29 mouse cellular contexts compared by ENCODE assay signal in the genomic region with DNA sequence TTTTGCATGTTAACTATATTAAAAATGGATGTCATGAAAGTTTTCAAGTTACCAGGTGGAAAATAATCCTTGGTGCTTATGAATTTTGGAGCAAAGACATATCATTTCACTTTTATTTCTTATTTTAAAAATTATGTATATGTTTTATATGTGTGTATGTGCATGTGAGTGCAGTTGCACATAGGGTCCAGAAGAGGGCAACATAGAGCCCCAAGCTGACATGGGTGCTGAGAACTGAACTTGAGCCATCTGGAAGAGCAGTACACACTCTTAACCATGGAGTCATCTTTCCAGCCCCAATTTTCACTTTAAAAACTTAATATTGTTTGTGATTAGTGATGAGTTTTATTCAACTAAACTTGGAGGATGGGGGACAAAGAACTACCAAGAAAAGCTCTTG.
DNase-seq lines count a peak whose midpoint lies in the region; ATAC-seq and TF ChIP-seq lines count a peak whose summit lies in the region.
"Had no signal": no experiment of that assay in that cellular context is flagged by ENCODE, and none has a peak within 500 bp of the region (broad histone marks: within the 10 kb centered on the region; RNA-seq: fewer than 3 reads in every experiment).

No protein-coding gene starts in this region.

- H3K27ac ChIP-seq in gastrocnemius, adult 2 months: no peak overlapping the region
- no peak overlapping the region for H3K27ac ChIP-seq in liver, embryonic 14.5 days
- no peak overlapping the region for H3K27ac ChIP-seq in liver, embryonic 11.5 days (ENCODE audit: low read depth, low read length)
- H3K27ac ChIP-seq in ES-E14 (ENCODE audit: insufficient read depth, low read depth, low read length, poor library complexity, severe bottlenecking): no peak overlapping the region
- H3K27ac ChIP-seq in hindbrain, embryonic 13.5 days: no peak overlapping the region
- H3K27ac ChIP-seq: embryonic facial prominence, embryonic 12.5 days; intestine, embryonic 15.5 days; limb, embryonic 10.5 days; limb, embryonic 15.5 days; macrophage; neural tube, embryonic 15.5 days had no signal

- peaks cover 0 to 6% of the 10 kb centered on the region in 2 experiments; a peak in 1 of 4 replicates for H3K4me1 ChIP-seq in liver, embryonic 14.5 days (replicated peaks; ENCODE audit: control insufficient read depth in 2 of 2, insufficient read depth in 2 of 2, low read length in 1 of 2)
- H3K4me1 ChIP-seq in liver, embryonic 11.5 days (replicated peaks; ENCODE audit: control insufficient read depth, insufficient read depth, low read length): no peaks in the 10 kb centered on the region
- no peaks in the 10 kb centered on the region for H3K4me1 ChIP-seq in ES-E14 (ENCODE audit: control insufficient read depth in 2 of 2, insufficient read depth in 2 of 2, low read length in 2 of 2, poor library complexity in 1 of 2)
- no peaks in the 10 kb centered on the region for H3K4me1 ChIP-seq in hindbrain, embryonic 13.5 days (replicated peaks)
- H3K4me1 ChIP-seq: embryonic facial prominence, embryonic 12.5 days; heart, embryonic 12.5 days; intestine, embryonic 15.5 days; limb, embryonic 10.5 days; limb, embryonic 15.5 days; neural tube, embryonic 15.5 days had no signal

- no peak for DNase-seq in gastrocnemius, adult 2 months
- no peak for DNase-seq in gastrocnemius, postnatal 25 days
- no peak for DNase-seq in liver, embryonic 14.5 days (ENCODE audit: low read depth in 3 of 3, low spot score in 3 of 3)
- no peak for DNase-seq in liver, embryonic 11.5 days (ENCODE audit: low spot score)
- peak; percentile 4 for DNase-seq in ES-E14 (ENCODE audit: low read depth, low spot score)
- no peak for DNase-seq in brain, embryonic 14.5 days (ENCODE audit: low read depth)
- DNase-seq in urinary bladder, postnatal 10 days (ENCODE audit: low spot score): no peak
- DNase-seq: adrenal gland, postnatal 10 days; cerebellum, adult 11-12 months; cerebellum, adult 9-11 months; embryo, embryonic 11 days; gastrocnemius, postnatal 36 days; heart, adult 18-20 months; kidney, adult 2 months; kidney, postnatal 36 days; midbrain, embryonic 14.5 days; right cerebral cortex, adult 18-20 months; spleen, adult 18-20 months had no signal

- in situ Hi-C loops in ES-E14 (cut with MboI; ENCODE audit: low sequenced_read_pairs in 2 of 2, unreplicated experiment in 2 of 2): no loop called here

- no peak overlapping the region for H3K4me3 ChIP-seq in gastrocnemius, adult 2 months
- H3K4me3 ChIP-seq in liver, embryonic 14.5 days (ENCODE audit: insufficient read depth in 1 of 2, low read depth in 2 of 2, low read length in 2 of 2): no peak overlapping the region
- H3K4me3 ChIP-seq in liver, embryonic 11.5 days (ENCODE audit: low read depth, low read length): no peak overlapping the region
- H3K4me3 ChIP-seq in ES-E14 (ENCODE audit: insufficient read depth in 1 of 2, low read depth in 1 of 2, low read length in 2 of 2, poor library complexity in 1 of 2, severe bottlenecking in 1 of 2): no peak overlapping the region
- no peak overlapping the region for H3K4me3 ChIP-seq in hindbrain, embryonic 13.5 days
- H3K4me3 ChIP-seq: embryonic facial prominence, embryonic 12.5 days; heart, embryonic 12.5 days; intestine, embryonic 15.5 days; limb, embryonic 10.5 days; limb, embryonic 15.5 days; neural tube, embryonic 15.5 days had no signal

- no peak for TF ChIP-seq EP300 in liver, embryonic 14.5 days (IDR thresholded peaks at IDR 0.05; ENCODE audit: low read depth)

- H3K9ac ChIP-seq in liver, embryonic 14.5 days (replicated peaks): no peak overlapping the region
- no peak overlapping the region for H3K9ac ChIP-seq in liver, embryonic 11.5 days (ENCODE audit: low read depth, low read length)
- no peak overlapping the region for H3K9ac ChIP-seq in ES-E14 (ENCODE audit: insufficient read depth, low read depth, low read length, poor library complexity, severe bottlenecking)
- H3K9ac ChIP-seq in hindbrain, embryonic 13.5 days: no peak overlapping the region
- H3K9ac ChIP-seq: embryonic facial prominence, embryonic 12.5 days; heart, embryonic 12.5 days; intestine, embryonic 15.5 days; limb, embryonic 15.5 days; neural tube, embryonic 15.5 days had no signal

- no peak overlapping the region for H3K4me2 ChIP-seq in liver, embryonic 14.5 days (ENCODE audit: low read depth)
- H3K4me2 ChIP-seq in liver, embryonic 11.5 days: no peak overlapping the region
- H3K4me2 ChIP-seq in hindbrain, embryonic 13.5 days: no peak overlapping the region
- H3K4me2 ChIP-seq: embryonic facial prominence, embryonic 12.5 days; heart, embryonic 12.5 days; intestine, embryonic 15.5 days; limb, embryonic 15.5 days; neural tube, embryonic 15.5 days had no signal

- no peak for TF ChIP-seq POLR2A in brain, embryonic 14.5 days (IDR thresholded peaks at IDR 0.05; ENCODE audit: borderline replicate concordance, extremely low read depth, insufficient read depth, insufficient read length, poor library complexity, severe bottlenecking)

- no peaks in the 10 kb centered on the region for H3K36me3 ChIP-seq in liver, embryonic 14.5 days (replicated peaks; ENCODE audit: control insufficient read depth, insufficient read depth, low read depth)
- no peaks in the 10 kb centered on the region for H3K36me3 ChIP-seq in liver, embryonic 11.5 days (ENCODE audit: control insufficient read depth, insufficient read depth, low read length)
- no peaks in the 10 kb centered on the region for H3K36me3 ChIP-seq in ES-E14 (ENCODE audit: control insufficient read depth, insufficient read depth, low read length, poor library complexity, severe bottlenecking)
- H3K36me3 ChIP-seq in hindbrain, embryonic 13.5 days: no peaks in the 10 kb centered on the region
- H3K36me3 ChIP-seq: embryonic facial prominence, embryonic 12.5 days; heart, embryonic 12.5 days; intestine, embryonic 15.5 days; limb, embryonic 10.5 days; limb, embryonic 15.5 days; neural tube, embryonic 15.5 days had no signal

- peak; percentile 24; the same call in 1 of the 2 replicates for TF ChIP-seq CTCF in gastrocnemius, adult 2 months (IDR thresholded peaks at IDR 0.05)
- peak; percentile 44; the same call in 1 of the 2 replicates for TF ChIP-seq CTCF in liver, embryonic 14.5 days (IDR thresholded peaks at IDR 0.05; ENCODE audit: low read depth)
- TF ChIP-seq CTCF in brain, embryonic 14.5 days (IDR thresholded peaks at IDR 0.05; ENCODE audit: borderline replicate concordance, extremely low read depth, insufficient read depth, insufficient read length): peak; percentile 27; the same call in 1 of the 2 replicates

- H3K27me3 ChIP-seq in liver, embryonic 14.5 days (ENCODE audit: control insufficient read depth, insufficient read depth, low read length): no peaks in the 10 kb centered on the region
- H3K27me3 ChIP-seq in liver, embryonic 11.5 days (replicated peaks; ENCODE audit: control insufficient read depth, insufficient read depth, low read length): no peaks in the 10 kb centered on the region
- H3K27me3 ChIP-seq in hindbrain, embryonic 13.5 days: no peaks in the 10 kb centered on the region
- H3K27me3 ChIP-seq: embryonic facial prominence, embryonic 12.5 days; heart, embryonic 12.5 days; intestine, embryonic 15.5 days; limb, embryonic 15.5 days; neural tube, embryonic 15.5 days had no signal

- intact Hi-C loops in gastrocnemius, adult 2 months (cut with DNase I): no loop called here

- H3K9me3 ChIP-seq in liver, embryonic 14.5 days (ENCODE audit: control insufficient read depth, low read length): no peaks in the 10 kb centered on the region
- H3K9me3 ChIP-seq in liver, embryonic 11.5 days (ENCODE audit: control insufficient read depth, low read length): no peaks in the 10 kb centered on the region
- no peaks in the 10 kb centered on the region for H3K9me3 ChIP-seq in ES-E14 (ENCODE audit: control insufficient read depth, insufficient read depth, low read depth, low read length)
- no peaks in the 10 kb centered on the region for H3K9me3 ChIP-seq in hindbrain, embryonic 13.5 days
- H3K9me3 ChIP-seq: embryonic facial prominence, embryonic 12.5 days; heart, embryonic 12.5 days; intestine, embryonic 15.5 days; limb, embryonic 10.5 days; limb, embryonic 15.5 days; neural tube, embryonic 15.5 days had no signal

- no peak for ATAC-seq in liver, embryonic 14.5 days (ENCODE audit: insufficient read depth)
- ATAC-seq in liver, embryonic 11.5 days (replicated peaks; ENCODE audit: low FRiP score): no peak
- no peak for ATAC-seq in hindbrain, embryonic 13.5 days (ENCODE audit: low FRiP score)
- ATAC-seq: forebrain, embryonic 14.5 days; hindbrain, embryonic 16.5 days; intestine, embryonic 15.5 days; lung, postnatal 0 days had no signal

TF ChIP-seq in ES-E14, 5 proteins besides CTCF, POLR2A, EP300 and RAD21:
- no peak for TF ChIP-seq ZC3H11A (IDR thresholded peaks at IDR 0.05; ENCODE audit: borderline replicate concordance, low read depth, low read length)
- TF ChIP-seq MAFK (IDR thresholded peaks at IDR 0.05; ENCODE audit: insufficient read depth, low read depth, low read length): no peak
- TF ChIP-seq HCFC1 (IDR thresholded peaks at IDR 0.05; ENCODE audit: borderline replicate concordance, insufficient read depth, low read length): no peak
- no peak for TF ChIP-seq CHD2 (IDR thresholded peaks at IDR 0.05; ENCODE audit: low read depth, low read length)
- TF ChIP-seq ZNF384 (IDR thresholded peaks at IDR 0.05; ENCODE audit: low read depth, low read length): no peak
